Mouse (Mus musculus) urinary bladder, adult 18-20 months (tissue): Measurements from ENCODE around the gene Bex1.

Experiments used
- DNase-seq, 2 experiments: peaks; one replicate each; pipeline ENCODE4 v3.0.0; 2022; ENCODE audit warnings: low spot score in 2 of 2, mixed read lengths in 2 of 2

Gene Bex1

GRCm38 (mm10) chrX:136172118-136172551 is 43.2 kb downstream of the Bex1 start, which contains the start of gene Tceal8:
TSS of gene Tceal8 (minus strand) at chrX:136172342.
- peak; percentile 30 to 59 for DNase-seq

- DNase-seq: peak; percentile 4 to 27
Measured at GRCm38 (mm10) chrX:136171189-136172117, 43.9 kb downstream of the Bex1 start.

- no peak for DNase-seq
Measured at GRCm38 (mm10) chrX:136170625-136171024, 44.7 kb downstream of the Bex1 start.
